Mouse (Mus musculus): ENCODE measurements at regions not wholly inside any gene's neighbourhood (a gene's known extent, or its start where the extent isn't known, plus 50 kb on each side); places are given as distances from the start of the nearest gene placed in this dataset.
"Not testable (repeated sequence)": the region's sequence is repeated elsewhere in the genome, so short reads cannot be mapped to it uniquely, and the experiment has no call there.

GRCm38 (mm10) chr7:129689464-129689863 lies 97.8 kb downstream of the Wdr11 start:
- no peak for DNase-seq (ENCODE audit: low spot score in 2 of 2)

- DNase-seq (ENCODE audit: low spot score in 2 of 2), result no peak
These were observed 99.2 kb downstream of the Wdr11 start for GRCm38 (mm10) chr7:129690868-129691267.

GRCm38 (mm10) chr7:129691619-129692071 lies 100.0 kb downstream of the Wdr11 start:
- no peak for DNase-seq (ENCODE audit: low spot score in 2 of 2)

GRCm38 (mm10) chr7:129693635-129694034 lies 102.0 kb downstream of the Wdr11 start:
- no peak for DNase-seq (ENCODE audit: low spot score in 2 of 2)

- DNase-seq (ENCODE audit: low spot score in 2 of 2), result no peak
These were observed 102.5 kb downstream of the Wdr11 start for GRCm38 (mm10) chr7:129694168-129694567.

GRCm38 (mm10) chr7:129699931-129700570 lies 108.4 kb downstream of the Wdr11 start:
- no peak for DNase-seq (ENCODE audit: low spot score in 2 of 2)

GRCm38 (mm10) chr7:129727559-129727958 lies 135.9 kb downstream of the Wdr11 start:
- DNase-seq (ENCODE audit: low spot score in 2 of 2), result no peak

GRCm38 (mm10) chr7:129729709-129730238 lies 138.1 kb downstream of the Wdr11 start:
- DNase-seq (ENCODE audit: low spot score in 2 of 2), result no peak

GRCm38 (mm10) chr7:129730785-129731352 lies 139.2 kb downstream of the Wdr11 start:
- no peak for DNase-seq (ENCODE audit: low spot score in 2 of 2)

GRCm38 (mm10) chr7:129742657-129743056 lies 151.0 kb downstream of the Wdr11 start:
- DNase-seq (ENCODE audit: low spot score in 2 of 2), result no peak

GRCm38 (mm10) chr7:129743955-129744666 lies 152.4 kb downstream of the Wdr11 start:
- DNase-seq (ENCODE audit: low spot score in 2 of 2), result no peak

- no peak for DNase-seq (ENCODE audit: low spot score in 2 of 2)
These were observed 155.0 kb downstream of the Wdr11 start for GRCm38 (mm10) chr7:129746639-129747038.

GRCm38 (mm10) chr7:129750936-129751335 lies 159.3 kb downstream of the Wdr11 start:
- DNase-seq (ENCODE audit: low spot score in 2 of 2), result no peak

GRCm38 (mm10) chr7:129754737-129755136 lies 163.1 kb downstream of the Wdr11 start:
- DNase-seq (ENCODE audit: low spot score in 2 of 2), result no peak

- no peak for DNase-seq (ENCODE audit: low spot score in 2 of 2)
These were observed 164.5 kb downstream of the Wdr11 start for GRCm38 (mm10) chr7:129756138-129756537.

- no peak for DNase-seq (ENCODE audit: low spot score in 2 of 2)
These were observed 168.2 kb downstream of the Wdr11 start for GRCm38 (mm10) chr7:129759848-129760247.

GRCm38 (mm10) chr7:129760386-129760785 lies 168.7 kb downstream of the Wdr11 start:
- DNase-seq (ENCODE audit: low spot score in 2 of 2), result no peak

GRCm38 (mm10) chr7:129763754-129764153 lies 172.1 kb downstream of the Wdr11 start:
- DNase-seq (ENCODE audit: low spot score in 2 of 2), result no peak

- DNase-seq (ENCODE audit: low spot score in 2 of 2), result no peak
These were observed 172.8 kb downstream of the Wdr11 start for GRCm38 (mm10) chr7:129764456-129764970.

GRCm38 (mm10) chr7:129765681-129766080 lies 174.0 kb downstream of the Wdr11 start:
- DNase-seq (ENCODE audit: low spot score in 2 of 2), result no peak

- no peak for DNase-seq (ENCODE audit: low spot score in 2 of 2)
These were observed 174.6 kb downstream of the Wdr11 start for GRCm38 (mm10) chr7:129766087-129766834.

GRCm38 (mm10) chr7:129769673-129770072 lies 178.0 kb downstream of the Wdr11 start:
- not testable (repeated sequence) for DNase-seq (ENCODE audit: low spot score in 2 of 2)
